Mouse (Mus musculus) heart, adult 11 months (tissue): ENCODE measurements at regions not wholly inside any gene's neighbourhood (a gene's known extent, or its start where the extent isn't known, plus 50 kb on each side); places are given as distances from the start of the nearest gene placed in this dataset.

ENCODE experiments used
- DNase-seq: peaks from one replicate; pipeline ENCODE4 v3.0.0; 2022

DNA sequence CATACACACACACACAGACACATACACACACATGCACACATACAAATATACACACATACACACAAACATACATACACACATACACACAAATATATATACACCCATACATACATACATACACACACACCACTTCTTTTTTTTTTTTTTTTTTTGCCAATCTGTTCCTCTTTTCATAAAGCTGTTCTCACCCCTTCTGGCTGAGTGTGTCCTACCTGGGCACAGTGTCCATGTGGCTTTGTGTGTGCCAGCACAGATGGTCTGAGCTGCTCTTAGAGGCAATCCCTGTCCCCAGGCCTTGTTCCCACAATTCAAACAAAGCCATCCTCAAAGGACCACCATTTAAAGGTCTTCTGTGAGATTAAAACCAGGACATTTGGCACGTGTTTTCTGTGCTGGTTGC lies 127.6 kb upstream of the Prep start:
- DNase-seq, result no peak

DNA sequence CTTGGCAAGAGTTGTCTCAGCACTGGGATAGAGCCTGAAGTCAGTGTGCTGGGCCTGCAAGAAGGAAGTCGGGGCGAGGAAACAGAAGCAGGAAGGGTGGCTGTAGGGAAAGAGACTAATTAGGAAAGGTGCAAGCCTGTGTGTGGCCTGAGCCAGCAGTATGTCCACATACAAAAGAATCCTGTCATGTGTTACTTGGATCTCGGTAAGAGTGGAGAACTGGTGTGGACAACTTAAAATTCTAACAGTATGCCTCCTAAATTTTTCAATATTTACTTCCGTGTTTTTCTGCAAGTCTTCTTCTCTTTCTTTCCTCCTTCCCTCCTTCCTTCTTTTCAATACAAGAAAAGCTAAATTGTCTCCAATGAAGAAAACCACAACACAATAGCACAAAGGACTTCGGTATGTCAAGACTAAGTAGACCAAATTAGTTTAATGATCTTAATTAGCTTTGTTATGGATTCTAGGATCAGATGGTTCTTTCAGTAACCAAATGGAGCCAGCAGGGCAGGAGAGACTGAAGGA lies 130.0 kb upstream of the Prep start:
- no peak for DNase-seq

DNA sequence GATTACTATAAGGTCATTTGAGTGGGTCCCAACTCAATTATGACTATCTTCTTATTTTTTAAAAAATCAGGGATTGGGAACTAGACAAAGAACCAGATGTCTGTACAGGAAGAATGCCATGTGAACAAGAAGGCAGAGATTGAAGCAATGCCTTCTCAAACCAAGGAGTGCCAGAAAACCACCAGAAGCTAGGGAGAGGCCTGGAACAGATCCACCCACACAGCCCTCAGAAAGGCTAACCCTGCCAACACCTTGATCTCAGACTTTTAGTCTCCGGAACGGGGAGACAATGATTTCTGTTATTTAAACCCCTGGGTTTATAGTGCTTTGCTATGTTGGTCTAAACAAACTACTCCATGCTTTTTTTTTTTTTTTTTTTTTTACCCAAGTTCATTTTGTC lies 136.2 kb upstream of the Prep start:
- no peak for DNase-seq

DNA sequence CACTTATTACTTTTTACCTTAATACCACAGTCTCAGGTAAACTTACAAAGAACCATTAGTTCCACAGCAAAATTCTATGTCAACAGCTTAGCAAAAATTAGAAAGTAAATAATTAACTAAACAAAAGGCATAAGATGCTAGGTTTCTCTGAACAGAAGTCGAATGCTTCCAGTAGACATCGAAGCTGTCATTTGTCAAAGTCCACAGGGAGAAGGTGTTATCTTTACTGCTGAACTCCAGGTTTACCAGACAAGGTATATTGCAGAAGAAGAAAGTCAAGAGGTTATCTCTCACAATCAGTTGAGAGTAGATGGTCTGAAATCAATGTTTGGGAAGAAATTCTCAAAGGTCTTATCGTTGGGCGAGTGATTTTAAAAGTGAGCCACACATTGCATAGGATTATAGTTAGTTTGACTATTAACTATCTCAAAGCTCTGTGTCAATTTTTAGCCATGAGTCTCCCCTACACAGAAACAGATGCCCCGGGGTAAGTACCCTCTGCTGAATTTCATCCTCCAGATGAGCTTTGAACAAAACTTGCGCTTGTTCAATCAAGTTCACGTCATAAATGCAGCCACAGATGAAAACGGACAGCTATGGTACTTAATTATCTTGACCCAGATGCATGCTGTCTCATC lies 153.1 kb upstream of the Prep start:
- no peak for DNase-seq

DNA sequence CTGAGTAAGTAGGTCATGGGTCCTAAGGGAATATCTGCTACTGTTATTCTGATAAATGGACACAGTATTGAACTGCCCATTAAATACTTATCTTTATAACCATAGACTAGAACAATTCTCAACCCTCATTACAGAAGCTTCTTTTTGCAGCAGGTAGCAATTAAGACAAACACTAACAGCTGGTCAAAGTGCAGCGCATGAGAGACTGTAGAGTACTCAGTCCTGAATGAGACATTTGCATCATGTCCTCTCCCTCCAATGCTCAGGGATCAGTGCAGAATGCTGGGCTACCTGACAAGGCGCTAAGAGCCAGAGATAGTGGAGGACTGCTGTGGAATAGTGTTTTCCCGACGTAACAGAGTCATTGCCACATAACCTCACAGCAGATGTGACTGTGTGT lies 162.5 kb upstream of the Prep start:
- no peak for DNase-seq

DNA sequence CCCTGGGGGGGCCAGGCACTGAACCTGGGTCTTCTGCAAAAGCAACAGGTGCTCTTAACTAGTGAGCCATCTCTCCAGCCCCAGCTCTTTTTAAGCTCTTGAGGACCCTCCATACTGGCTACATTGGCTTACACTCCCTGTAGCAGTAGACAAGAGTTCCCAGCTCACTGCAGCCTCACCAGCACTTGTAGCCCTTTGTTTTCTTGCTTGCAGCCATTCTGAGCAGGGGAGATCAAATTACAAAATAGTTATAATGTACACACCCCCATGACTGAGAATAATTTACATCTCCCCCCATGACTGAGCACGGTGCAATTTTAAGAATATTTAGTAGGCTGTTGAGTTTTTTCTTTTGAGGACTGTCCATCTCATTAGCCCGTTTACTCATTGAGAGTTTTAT lies 165.8 kb upstream of the Prep start:
- DNase-seq, result no peak

DNA sequence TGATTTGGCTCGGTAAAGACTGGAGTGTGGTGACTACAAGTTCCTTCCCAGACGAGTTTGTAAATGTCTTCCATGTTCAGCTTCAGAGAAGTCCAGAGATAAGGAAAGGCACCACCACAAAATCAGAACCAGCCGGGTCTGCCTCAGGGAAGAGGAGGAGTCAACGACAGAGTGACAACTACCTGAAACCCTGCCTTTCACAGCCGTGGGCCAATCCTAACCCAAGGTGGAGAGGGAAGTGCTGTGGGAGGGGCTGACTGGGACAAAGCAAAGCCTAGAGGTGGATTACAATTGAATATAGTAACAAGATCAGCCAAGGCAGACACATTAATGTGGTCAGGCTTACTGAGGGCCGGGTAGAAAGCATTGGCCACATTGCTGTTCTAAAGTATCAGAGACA lies 174.9 kb upstream of the Prep start:
- DNase-seq, result no peak

DNA sequence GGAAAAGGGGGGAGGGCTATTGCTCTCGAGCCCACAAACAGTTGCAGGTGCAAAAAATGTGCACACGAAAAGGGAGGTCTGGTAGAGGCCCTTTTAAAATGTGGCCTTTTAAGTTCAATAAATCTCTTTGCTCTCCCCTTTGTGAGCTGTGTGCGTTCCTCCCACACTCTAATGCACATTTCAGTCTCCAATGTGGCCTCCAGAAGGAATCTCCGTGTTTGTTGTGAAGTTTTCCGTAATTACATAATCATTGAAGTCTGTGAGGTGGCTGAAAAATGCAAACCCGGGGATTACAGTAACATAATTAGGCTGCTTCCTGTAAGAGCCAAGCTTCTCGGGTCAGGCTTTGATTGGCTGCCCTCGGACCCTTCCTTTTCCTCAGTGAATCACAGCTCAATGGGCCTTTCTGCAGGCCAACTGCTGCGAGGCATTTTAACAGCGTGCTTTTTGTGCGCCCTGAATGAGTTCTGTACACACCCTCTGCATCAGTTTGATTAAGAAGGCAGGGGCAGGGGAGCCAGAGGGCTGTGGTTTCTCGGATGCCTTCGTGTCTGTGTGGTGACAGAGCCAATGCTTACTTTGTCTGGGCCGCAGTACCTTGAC lies 179.8 kb upstream of the Prep start:
- DNase-seq, result peak; percentile 68

DNA sequence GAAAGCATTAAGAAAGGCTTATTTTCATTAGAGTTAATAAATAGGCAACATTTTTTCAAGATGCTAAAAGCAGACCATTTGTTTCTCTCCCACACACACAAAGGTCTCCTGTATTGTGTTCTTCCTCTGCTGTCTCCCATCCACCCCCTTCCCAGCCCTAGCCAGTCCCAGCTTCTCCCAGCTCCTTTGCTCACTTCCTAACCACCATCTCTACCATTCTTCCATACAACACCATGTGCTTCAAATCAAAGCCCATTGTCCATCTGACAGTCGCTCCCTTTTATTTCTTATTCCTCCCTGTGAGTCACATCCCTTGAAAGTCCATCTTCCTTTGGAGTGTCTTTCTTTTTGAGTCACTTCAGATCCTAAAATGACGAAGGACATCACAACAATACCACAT lies 185.0 kb upstream of the Prep start:
- DNase-seq, result peak; percentile 75

DNA sequence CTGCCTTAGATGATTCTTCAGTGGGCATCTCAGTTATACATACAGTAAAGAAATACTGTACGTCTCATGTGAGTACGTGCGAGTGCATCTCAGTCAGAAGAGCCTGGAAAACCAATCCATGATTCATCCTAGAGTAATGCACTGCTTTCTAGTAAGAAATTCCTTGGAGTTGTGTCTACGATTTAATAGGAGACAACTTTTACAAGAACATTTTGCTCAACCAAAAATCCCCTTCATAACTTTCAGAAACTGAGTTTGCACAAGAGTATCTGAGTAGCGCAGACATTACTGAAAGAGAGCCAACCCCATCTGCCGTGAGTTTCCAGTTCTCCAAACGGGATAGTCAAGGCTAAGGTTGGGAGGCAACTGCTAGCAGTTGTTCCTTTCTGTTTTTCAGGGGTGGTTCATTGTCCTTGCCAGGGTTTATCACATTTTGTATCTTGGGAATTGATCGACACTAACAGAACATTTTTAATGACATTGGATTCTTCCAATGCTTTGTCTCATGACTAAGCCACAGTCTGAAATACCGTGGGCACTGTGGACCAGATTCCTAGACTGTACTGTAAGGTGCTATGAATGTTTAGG lies 189.8 kb upstream of the Prep start:
- DNase-seq, result no peak

DNA sequence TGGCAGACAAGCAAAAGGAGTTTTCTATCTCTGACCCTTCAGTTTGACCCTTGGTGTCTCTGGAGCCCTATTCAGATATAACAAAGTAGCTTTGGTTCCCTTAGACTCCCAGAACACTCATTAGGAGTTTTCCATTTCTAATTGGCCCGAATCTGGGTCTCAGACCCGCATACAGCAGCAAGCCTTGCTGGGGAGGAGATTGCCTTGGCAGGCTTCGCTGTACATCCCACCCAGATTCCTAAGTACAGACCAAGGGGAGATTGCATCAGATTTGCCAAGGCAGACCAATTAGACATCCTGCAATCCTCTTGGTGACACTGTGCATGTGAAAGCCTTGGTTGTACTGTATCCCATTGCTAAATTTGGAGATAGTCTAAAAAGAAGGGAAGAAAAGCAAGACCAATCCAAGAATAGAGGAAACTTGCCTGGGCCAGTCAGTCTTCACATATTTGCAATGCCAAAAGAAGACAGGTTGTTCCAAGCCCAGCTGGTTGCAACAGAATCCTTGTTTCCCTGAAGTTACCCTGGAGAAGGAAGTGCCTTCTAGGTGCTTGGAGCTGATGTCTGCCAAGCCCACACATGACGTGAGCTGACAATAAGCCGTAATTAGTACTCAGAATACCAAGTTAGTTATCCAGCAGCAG lies 193.2 kb upstream of the Prep start:
- no peak for DNase-seq

DNA sequence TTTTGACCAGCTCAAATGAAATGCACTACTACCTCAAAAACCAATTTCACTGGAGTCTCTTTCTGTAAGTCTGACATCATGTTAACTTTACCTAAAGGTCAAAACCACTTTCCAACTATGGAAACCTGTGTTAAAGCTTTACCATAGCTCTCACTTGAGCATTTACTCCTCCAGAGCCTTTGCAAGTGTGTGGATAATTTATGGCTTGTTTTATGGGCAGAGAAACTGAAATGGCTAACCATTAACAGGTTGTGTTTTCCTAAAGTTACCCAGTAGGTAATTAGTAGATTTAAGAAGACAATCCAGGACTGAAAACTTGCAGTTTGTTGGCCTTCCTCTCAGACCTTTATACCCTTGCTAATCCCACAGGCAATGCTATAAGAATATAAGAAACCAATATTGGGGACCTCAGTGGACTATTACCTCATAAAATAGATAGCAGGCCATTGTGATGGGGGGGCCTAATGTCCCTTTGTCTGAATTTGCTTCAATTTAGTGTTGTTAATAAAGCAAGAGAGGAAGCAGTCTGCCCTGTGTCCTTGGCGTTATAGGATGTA lies 202.7 kb upstream of the Prep start:
- DNase-seq, result no peak

DNA sequence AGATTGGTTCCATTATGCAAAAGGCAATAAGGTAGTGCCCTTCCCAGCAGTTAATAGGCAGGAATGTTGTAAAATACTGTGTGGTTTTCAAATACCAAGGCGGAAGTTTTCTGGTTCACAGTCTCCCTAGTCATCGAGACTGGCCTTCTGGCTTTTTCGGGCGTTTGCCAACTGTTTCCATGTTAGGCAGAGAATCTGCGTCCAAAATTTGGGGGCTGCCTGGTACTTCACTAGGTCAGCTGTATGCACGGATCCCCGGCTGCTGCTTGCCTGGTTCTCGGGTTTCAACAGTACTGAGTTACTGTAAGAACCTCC lies 204.7 kb upstream of the Prep start:
- DNase-seq, result no peak

DNA sequence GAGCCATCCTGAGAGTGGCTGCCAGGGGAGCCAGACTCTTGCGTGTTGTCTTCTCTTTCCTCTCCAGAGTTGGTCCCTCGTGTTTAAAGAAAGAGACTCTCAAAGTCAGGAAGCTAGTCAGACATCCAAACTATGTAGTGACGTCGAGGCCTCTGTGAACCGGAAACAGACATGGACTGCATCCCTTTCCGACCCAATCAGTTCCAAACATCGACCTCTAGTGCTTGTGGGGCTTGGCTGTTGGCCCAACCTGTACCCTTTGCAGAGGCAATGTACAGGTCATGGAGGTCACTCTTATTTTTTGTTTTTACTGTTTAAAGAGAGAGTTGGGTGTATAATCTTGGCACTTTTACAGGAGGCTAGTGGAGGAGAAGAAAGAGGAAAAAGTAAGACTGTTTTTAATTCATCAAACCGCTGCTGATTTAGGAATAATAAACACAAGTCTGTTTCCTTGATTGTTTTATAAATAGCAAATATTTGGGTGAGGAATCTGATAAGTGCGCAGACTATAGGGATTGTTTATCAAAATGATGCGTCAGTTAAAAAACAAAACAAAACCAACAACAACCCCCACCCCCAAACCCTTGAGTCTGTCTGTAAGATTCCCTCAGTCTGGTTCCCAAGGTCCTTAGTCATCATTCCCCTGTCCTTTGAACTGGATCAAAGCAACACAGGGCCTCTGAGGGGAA lies 205.2 kb upstream of the Prep start:
- DNase-seq, result peak; percentile 93

DNA sequence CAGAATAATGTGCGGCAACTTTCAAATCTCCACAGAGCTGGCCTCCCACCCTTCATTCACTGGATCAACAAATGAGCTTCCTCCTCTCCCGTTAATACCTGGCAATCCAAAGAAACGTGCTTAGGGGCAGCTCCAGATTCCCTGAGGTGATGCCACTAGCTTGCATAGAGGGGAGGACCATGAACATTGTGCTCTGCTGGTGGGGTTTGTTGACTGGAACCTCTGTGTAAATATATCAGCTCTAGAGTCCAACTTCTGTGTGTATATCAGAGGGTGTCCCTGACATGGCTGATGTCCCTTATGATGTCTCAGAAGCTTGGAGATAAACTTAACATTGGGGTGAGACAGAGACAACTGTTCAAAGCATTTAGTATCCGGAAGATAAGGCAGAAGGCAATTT lies 209.6 kb upstream of the Prep start:
- no peak for DNase-seq

DNA sequence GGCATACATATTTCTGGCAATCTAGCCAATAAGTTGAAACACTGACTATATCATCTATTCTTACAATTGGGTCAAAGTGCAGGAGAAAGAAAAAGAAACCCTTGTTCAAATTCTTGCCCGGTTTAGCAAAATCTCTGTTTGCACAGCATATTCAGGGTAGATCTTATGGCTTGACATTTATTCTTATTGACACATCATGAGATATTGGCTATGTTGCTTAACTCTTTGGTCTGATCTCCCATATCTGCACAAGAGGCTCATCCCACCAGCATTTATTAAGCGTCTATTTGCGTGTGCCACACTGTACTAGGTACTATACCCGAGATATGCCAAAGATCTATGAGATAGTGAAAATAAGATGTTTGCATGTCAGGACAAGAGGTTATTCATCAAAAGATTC lies 212.9 kb upstream of the Prep start:
- no peak for DNase-seq

DNA sequence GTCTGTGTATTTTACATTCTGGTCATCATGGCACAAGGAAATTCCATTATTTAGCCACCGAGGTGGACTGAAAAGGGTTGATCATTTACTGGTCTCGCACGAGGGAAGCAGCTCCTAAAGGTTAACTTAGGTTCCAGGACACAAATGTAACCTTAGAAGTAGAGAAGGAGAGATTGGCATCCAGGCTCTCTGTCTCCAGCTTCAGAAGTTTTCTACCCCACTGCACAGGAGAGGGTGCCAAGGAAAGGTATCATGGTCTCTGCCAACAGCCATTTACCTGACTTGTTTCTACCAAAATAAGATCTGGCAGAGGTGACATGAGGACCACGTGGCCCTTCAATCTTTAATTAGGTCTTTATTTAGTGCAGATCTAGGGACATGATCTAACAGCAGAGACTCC lies 218.0 kb upstream of the Prep start:
- DNase-seq, result no peak

DNA sequence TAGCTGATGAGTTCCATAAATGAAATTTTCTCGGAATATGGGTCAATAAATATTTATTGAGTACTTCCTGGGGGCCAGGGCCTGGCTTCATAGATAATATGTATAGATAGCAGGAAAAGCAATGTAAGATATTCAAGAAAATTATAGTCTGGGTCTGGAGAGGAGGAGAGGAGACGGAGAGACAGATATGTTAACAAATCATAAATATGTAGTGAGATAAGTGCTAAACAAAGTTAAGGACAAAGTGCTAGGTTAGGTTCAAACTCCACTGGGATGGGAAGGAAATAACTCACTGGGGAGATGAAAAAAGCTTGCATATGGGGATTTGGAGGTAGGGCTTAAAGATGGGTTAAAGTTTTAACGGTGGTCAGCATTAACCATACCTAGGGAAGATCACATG lies 220.2 kb upstream of the Prep start:
- no peak for DNase-seq

DNA sequence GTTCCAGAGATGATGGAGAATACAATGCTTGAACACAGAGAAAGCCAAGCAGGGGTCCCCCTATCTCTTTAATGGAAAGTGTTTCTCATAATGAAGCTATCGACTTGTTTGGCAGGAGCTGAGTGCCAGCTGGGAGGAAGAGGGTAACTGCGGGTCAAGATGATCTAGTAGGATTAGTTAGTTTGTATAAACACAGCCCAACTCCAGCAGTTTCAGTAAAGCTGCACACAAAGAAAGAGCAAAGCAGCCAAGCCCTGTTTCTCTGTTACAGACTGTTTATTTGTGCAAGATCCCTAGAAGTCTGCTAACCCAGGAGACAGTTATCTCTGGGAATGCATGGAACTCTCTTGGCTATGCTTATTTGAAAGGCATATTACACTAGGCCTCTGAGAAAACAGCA lies 220.9 kb upstream of the Prep start:
- no peak for DNase-seq

DNA sequence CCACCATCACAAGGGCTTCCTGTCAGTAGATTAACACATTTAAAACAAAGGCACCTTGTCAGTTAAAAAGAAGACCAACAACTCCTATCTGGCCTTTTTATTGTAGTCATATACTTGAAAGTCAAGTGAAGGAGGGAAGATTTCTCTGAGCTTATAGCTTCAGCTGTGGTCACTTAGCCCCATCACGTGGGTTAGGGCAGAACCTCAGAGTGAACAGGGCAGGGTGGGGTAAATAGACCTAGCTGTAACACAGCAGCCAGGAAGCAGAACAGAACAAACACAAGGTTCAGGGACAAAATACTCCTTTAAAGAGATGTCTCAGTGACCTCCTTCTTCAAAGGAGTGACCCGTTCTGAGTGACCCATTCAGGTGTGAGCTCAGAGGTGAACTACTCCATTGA lies 226.6 kb upstream of the Prep start:
- no peak for DNase-seq

DNA sequence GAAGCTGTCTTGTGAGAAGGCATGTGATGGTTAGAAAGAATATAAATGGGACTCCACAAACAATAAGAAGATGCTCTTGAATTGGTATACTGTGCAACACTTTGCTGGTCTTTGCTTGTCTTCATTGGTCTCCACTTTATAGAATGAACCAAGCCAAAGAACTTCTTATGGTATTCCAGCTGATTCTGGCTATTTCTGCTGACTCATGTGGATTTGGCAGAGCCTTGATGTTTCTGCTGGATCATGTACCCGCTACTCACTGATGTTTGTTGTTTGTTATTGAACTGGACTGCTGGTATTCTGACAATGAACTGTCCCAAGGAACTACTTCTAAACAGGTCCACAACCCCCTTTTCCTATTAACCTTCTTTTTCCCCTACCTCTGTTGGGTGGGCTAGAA lies 234.5 kb upstream of the Prep start:
- DNase-seq, result no peak

DNA sequence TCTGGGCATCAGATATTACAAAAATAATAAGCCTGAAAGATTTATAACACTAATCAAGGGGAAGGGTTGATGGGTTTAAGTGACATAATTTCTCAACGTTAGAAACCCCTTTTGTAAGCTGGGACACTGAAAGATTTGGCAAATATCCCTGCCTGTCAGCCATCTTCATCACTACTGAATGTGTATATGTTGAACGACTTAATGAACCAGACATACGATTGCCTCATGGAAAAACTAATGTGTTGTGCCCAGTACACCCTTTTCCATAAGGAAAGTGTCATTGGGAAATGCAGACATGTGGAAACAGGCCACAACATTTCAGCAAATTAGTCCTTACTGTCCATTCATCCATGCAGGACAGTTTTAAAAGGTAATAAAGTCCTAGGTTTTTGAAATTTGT lies 240.7 kb upstream of the Prep start:
- DNase-seq, result no peak

DNA sequence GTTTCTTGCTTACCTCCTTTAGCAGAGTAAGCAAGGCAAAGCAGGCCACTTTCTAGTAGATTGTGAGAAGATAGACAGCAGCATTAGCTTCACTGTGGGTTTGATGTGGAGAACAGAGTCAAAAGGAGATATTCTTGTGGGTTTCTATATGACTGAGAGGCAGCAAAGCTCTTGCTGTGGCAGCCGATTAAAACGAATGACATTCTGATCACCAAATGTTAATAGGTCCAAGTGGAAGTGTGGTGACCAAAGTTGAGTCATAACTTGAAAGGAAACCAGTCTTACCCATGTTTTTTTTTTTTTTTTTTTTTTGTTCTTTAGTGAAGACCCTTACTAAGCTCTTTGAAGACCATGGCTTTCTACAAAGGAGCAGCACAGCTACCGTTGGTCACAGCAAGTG lies 245.3 kb upstream of the Prep start:
- no peak for DNase-seq

DNA sequence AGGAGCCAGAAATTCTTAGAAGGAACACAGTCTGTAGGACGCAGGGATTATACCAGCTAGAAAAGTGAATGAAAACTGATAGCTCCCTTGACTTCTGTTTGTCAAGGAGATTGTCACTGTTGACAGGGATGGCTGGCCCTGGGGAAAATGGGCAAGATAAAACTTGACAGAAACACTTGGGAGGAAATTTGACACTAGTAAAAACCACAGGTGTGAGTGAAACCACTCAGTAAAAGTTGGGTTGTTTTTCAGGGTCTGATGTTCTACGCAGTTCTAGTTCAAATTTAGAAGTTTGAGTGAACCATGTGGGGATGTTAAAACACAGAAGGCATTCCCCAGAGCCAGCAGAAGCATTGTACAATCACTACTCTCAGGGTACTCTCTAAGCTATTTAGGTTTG lies 246.6 kb upstream of the Prep start:
- no peak for DNase-seq
